Mouse (Mus musculus) spleen, postnatal 4 days (tissue): Measurements from ENCODE around the gene Olfr1086.
"Not testable (repeated sequence)": the region's sequence is repeated elsewhere in the genome, so short reads cannot be mapped to it uniquely, and the experiment has no call there.

Source experiments
- DNase-seq, 2 experiments: peaks; one replicate each; pipeline ENCODE4 v3.0.0; 2022; ENCODE audit warnings: low spot score in 2 of 2

Olfr1086 gene

GRCm38 (mm10) chr2:86679992-86680391 is at the start of gene Olfr1086:
TSS of gene Olfr1086 (minus strand) at chr2:86680092.
- no peak for DNase-seq

DNA sequence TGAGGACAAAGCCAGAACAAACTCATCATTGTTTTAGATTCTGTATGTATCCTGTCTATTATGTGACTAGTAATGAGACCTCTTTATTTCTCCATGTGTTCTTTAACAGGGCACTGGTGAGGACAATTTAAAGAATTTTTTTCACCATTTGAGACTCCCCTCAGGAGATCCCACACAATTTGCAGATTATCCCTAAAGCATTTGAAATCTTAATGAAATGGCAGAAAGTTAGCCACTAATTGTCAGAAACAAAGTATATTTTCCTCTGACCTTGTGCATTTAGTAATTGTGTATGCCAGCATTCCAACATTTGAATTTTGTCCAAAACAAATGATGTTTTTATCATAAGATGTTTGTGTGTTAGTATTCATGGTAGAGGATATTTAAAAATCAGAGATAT is 18.4 kb upstream of the Olfr1086 start, which contains the start of gene Olfr1087:
Olfr1087 (minus strand) TSS at position 101 of the 400 bp plus-strand sequence.
- DNase-seq, result no peak

DNA sequence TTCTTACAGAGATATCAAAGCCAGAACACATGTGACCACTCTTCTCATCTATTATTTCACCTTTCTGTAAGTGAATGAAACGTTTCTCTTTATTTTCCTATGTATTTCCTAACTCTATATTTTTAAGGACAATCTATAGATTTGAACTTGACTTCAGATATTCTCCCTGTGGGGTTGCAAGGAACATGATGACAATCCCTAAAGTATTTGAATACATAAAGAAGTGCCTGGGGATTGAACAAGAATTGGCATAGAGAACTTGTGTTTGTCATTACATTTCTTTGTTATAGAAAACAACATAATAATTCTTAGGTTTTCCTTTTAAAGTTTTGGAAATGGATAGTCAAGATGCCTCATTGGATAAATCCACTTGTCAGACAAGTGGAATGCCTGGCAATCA is 18.0 kb downstream of the Olfr1086 start, which contains the start of gene Olfr1085:
Olfr1085 (minus strand) TSS at position 101 of the 400 bp plus-strand sequence.
- no peak for DNase-seq

GRCm38 (mm10) chr2:86639625-86640024 is 40.3 kb downstream of the Olfr1086 start, which contains the start of gene Olfr1084:
TSS of gene Olfr1084 (minus strand) at chr2:86639725.
- DNase-seq, result not testable (repeated sequence)
